Mouse (Mus musculus): Measurements from ENCODE around the gene Zfp354c. TPM values are rescaled to one million over a fixed set of nuclear protein-coding genes. Genes with fewer than 3 reads are reported as not detected.

Gene Zfp354c
- total RNA-seq (2023) = 0.14 and 0.28 TPM in 2 replicates

GRCm38 (mm10) chr11:50827010-50827953, at the start of gene Zfp354c:
TSS of gene Zfp354c (minus strand) at chr11:50827724.

GRCm38 (mm10) chr11:50850177-50850735, 22.7 kb upstream of the Zfp354c start, which contains the start of gene Grm6:
TSS of gene Grm6 (plus strand) at chr11:50850685.

GRCm38 (mm10) chr11:50841023-50841735, 13.7 kb upstream of the Zfp354c start, which contains the start of gene Zfp879:
TSS of gene Zfp879 (minus strand) at chr11:50841552.

Other genes starting within 250 kb of the Zfp354c start
- 0.98 and 1.7 TPM in 2 replicates for gene Adamts2, start 225.6 kb downstream of the Zfp354c start, total RNA-seq (2023)
- not detected in 2 replicates for gene Zfp879, start 13.8 kb upstream of the Zfp354c start, total RNA-seq (2023)
- gene Grm6, start 23.0 kb upstream of the Zfp354c start, total RNA-seq (2023) = 0.20 and 0.54 TPM in 2 replicates
- gene Zfp454, start 59.9 kb upstream of the Zfp354c start, total RNA-seq (2023) = not detected in 2 replicates
- gene Zfp2, start 88.4 kb upstream of the Zfp354c start, total RNA-seq (2023) = 0.16 TPM in 1 of 2 replicates, not detected in the other
- gene Zfp354b, start 103.9 kb upstream of the Zfp354c start, total RNA-seq (2023) = not detected in 2 replicates
- gene 4933414I15Rik, start 116.0 kb upstream of the Zfp354c start, total RNA-seq (2023) = not detected in 2 replicates
- not detected in 2 replicates for gene Prop1, start 126.0 kb upstream of the Zfp354c start, total RNA-seq (2023)
- gene Olfr1378, start 138.8 kb upstream of the Zfp354c start, total RNA-seq (2023) = not detected in 2 replicates
- gene Olfr1377, start 154.2 kb upstream of the Zfp354c start, total RNA-seq (2023) = not detected in 2 replicates
- gene Olfr51, start 175.9 kb upstream of the Zfp354c start, total RNA-seq (2023) = not detected in 2 replicates
- gene Olfr54, start 186.5 kb upstream of the Zfp354c start, total RNA-seq (2023) = not detected in 2 replicates
- not detected in 2 replicates for gene Olfr1375, start 220.4 kb upstream of the Zfp354c start, total RNA-seq (2023)
- not detected in 2 replicates for gene Zfp354a, start 231.5 kb upstream of the Zfp354c start, total RNA-seq (2023)